8 mouse cellular contexts compared by ENCODE assay signal in the genomic region with DNA sequence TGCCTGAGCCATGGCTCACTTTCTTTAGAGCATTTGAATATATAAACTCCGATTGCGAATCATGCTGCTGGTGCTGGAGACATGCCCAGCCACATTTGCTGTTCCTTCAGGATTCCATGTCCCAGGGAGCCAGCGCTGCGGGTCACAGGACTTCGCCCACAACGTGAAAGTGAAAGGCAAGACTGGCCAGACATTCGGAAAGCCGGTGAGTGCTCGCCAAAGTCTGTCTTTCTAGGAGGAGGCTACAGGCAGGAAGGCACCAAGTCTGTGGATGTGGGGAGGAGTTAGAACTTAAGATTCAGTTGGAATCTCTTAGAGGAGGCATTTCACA. TPM values are rescaled to one million over a fixed set of nuclear protein-coding genes. Genes with fewer than 3 reads are reported as not detected.
A peak's percentile ranks its signal among the peaks of the same experiment; 100 is the strongest.
DNase-seq lines count a peak whose midpoint lies in the region; ATAC-seq lines count a peak whose summit lies in the region.

No protein-coding gene starts in this region.

- no peak for DNase-seq in frontal cortex, postnatal 36 days (ENCODE audit: low spot score in 2 of 2)
- DNase-seq in NIH3T3 (ENCODE audit: low read depth), result peak; percentile 76
- peak; percentile 56 to 57 for DNase-seq in heart, adult 9 months (ENCODE audit: low spot score in 2 of 2)
- DNase-seq in kidney, postnatal 36 days, result peak; percentile 72 to 74
- DNase-seq in embryo, embryonic 10 days (ENCODE audit: low spot score), result no peak
- DNase-seq in spleen, adult 18-20 months, result no peak

- ATAC-seq in frontal cortex, adult (ENCODE audit: low TSS enrichment), result peak; percentile 36
- ATAC-seq in megakaryocyte, adult 5-6 weeks (ENCODE audit: poor library complexity, severe bottlenecking), result no peak

RNA-seq across cellular contexts. Expression of gene Rasl11b, which starts 5.0 kb away (rescaled TPM):
- 2.0 and 2.1 TPM in 2 replicates for total RNA-seq in megakaryocyte, adult 5-6 weeks (2015)
- total RNA-seq in megakaryocyte, adult 5-6 weeks (2017), result 0.98 and 1.0 TPM in 2 replicates

Comparison
In these comparisons a context has a peak if more than half of its experiments do, and no peak if none do; other contexts are left out.
1. DNase-seq: peak in NIH3T3 (single experiment), heart, adult 9 months (2 of 2) and kidney, postnatal 36 days (2 of 2); none in frontal cortex, postnatal 36 days (0 of 2), embryo, embryonic 10 days (single experiment) and spleen, adult 18-20 months (0 of 2).